Mouse (Mus musculus): ENCODE measurements around the gene Wfdc15b. TPM values are rescaled to one million over a fixed set of nuclear protein-coding genes. Genes with fewer than 3 reads are reported as not detected.

Wfdc15b gene
- polyA plus RNA-seq (2014; fragmentation: Illumina TruSeq; extraction: RNeasy Lipid Tissue Mini Kit (QIAGEN cat#74804); ENCODE audit: low read depth, low replicate concordance) = not detected

GRCm38 (mm10) chr2:164221522-164221921 is at the start of gene Wfdc15b:
TSS of gene Wfdc15b (minus strand) at chr2:164221660.

GRCm38 (mm10) chr2:164256540-164256939 is 35.1 kb upstream of the Wfdc15b start, which contains the start of gene Svs3b:
TSS of gene Svs3b (minus strand) at chr2:164256640.

GRCm38 (mm10) chr2:164238366-164238765 is 16.9 kb upstream of the Wfdc15b start, which contains the start of gene Svs2:
TSS of gene Svs2 (minus strand) at chr2:164238466.

GRCm38 (mm10) chr2:164199626-164200327 is 21.7 kb downstream of the Wfdc15b start, which contains the start of gene Wfdc15a:
TSS of gene Wfdc15a (minus strand) at chr2:164200130.

GRCm38 (mm10) chr2:164190576-164190975 is 30.9 kb downstream of the Wfdc15b start, which contains the start of gene Wfdc12:
TSS of gene Wfdc12 (minus strand) at chr2:164190608.

GRCm38 (mm10) chr2:164182692-164183255 is 38.7 kb downstream of the Wfdc15b start, which contains the start of gene Wfdc5:
TSS of gene Wfdc5 (minus strand) at chr2:164182742.

GRCm38 (mm10) chr2:164170902-164171301 is 50.6 kb downstream of the Wfdc15b start, which contains the start of gene Kcns1:
TSS of gene Kcns1 (minus strand) at chr2:164171113.

Other genes with a start within 250 kb of the Wfdc15b start
- gene Ywhab, start 226.7 kb downstream of the Wfdc15b start, polyA plus RNA-seq (2014; fragmentation: Illumina TruSeq; extraction: RNeasy Lipid Tissue Mini Kit (QIAGEN cat#74804); ENCODE audit: low read depth, low replicate concordance) = 286 TPM
- not detected for gene Pabpc1l, start 196.2 kb downstream of the Wfdc15b start, polyA plus RNA-seq (2014; fragmentation: Illumina TruSeq; extraction: RNeasy Lipid Tissue Mini Kit (QIAGEN cat#74804); ENCODE audit: low read depth, low replicate concordance)
- 103 TPM for gene Stk4, start 151.3 kb downstream of the Wfdc15b start, polyA plus RNA-seq (2014; fragmentation: Illumina TruSeq; extraction: RNeasy Lipid Tissue Mini Kit (QIAGEN cat#74804); ENCODE audit: low read depth, low replicate concordance)
- gene Tomm34, start 150.5 kb downstream of the Wfdc15b start, polyA plus RNA-seq (2014; fragmentation: Illumina TruSeq; extraction: RNeasy Lipid Tissue Mini Kit (QIAGEN cat#74804); ENCODE audit: low read depth, low replicate concordance) = 9.8 TPM
- gene Kcns1, start 50.5 kb downstream of the Wfdc15b start, polyA plus RNA-seq (2014; fragmentation: Illumina TruSeq; extraction: RNeasy Lipid Tissue Mini Kit (QIAGEN cat#74804); ENCODE audit: low read depth, low replicate concordance) = not detected
- gene Wfdc5, start 38.9 kb downstream of the Wfdc15b start, polyA plus RNA-seq (2014; fragmentation: Illumina TruSeq; extraction: RNeasy Lipid Tissue Mini Kit (QIAGEN cat#74804); ENCODE audit: low read depth, low replicate concordance) = not detected
- gene Wfdc12, start 31.1 kb downstream of the Wfdc15b start, polyA plus RNA-seq (2014; fragmentation: Illumina TruSeq; extraction: RNeasy Lipid Tissue Mini Kit (QIAGEN cat#74804); ENCODE audit: low read depth, low replicate concordance) = not detected
- gene Wfdc15a, start 21.5 kb downstream of the Wfdc15b start, polyA plus RNA-seq (2014; fragmentation: Illumina TruSeq; extraction: RNeasy Lipid Tissue Mini Kit (QIAGEN cat#74804); ENCODE audit: low read depth, low replicate concordance) = not detected
- not detected for gene Svs2, start 16.8 kb upstream of the Wfdc15b start, polyA plus RNA-seq (2014; fragmentation: Illumina TruSeq; extraction: RNeasy Lipid Tissue Mini Kit (QIAGEN cat#74804); ENCODE audit: low read depth, low replicate concordance)
- gene Svs3b, start 35.0 kb upstream of the Wfdc15b start, polyA plus RNA-seq (2014; fragmentation: Illumina TruSeq; extraction: RNeasy Lipid Tissue Mini Kit (QIAGEN cat#74804); ENCODE audit: low read depth, low replicate concordance) = not detected
- gene Svs4, start 56.8 kb upstream of the Wfdc15b start, polyA plus RNA-seq (2014; fragmentation: Illumina TruSeq; extraction: RNeasy Lipid Tissue Mini Kit (QIAGEN cat#74804); ENCODE audit: low read depth, low replicate concordance) = not detected
- gene Svs3a, start 67.6 kb upstream of the Wfdc15b start, polyA plus RNA-seq (2014; fragmentation: Illumina TruSeq; extraction: RNeasy Lipid Tissue Mini Kit (QIAGEN cat#74804); ENCODE audit: low read depth, low replicate concordance) = not detected
- not detected for gene Svs6, start 95.1 kb upstream of the Wfdc15b start, polyA plus RNA-seq (2014; fragmentation: Illumina TruSeq; extraction: RNeasy Lipid Tissue Mini Kit (QIAGEN cat#74804); ENCODE audit: low read depth, low replicate concordance)
- gene Svs5, start 111.1 kb upstream of the Wfdc15b start, polyA plus RNA-seq (2014; fragmentation: Illumina TruSeq; extraction: RNeasy Lipid Tissue Mini Kit (QIAGEN cat#74804); ENCODE audit: low read depth, low replicate concordance) = not detected
- gene Slpi, start 167.4 kb upstream of the Wfdc15b start, polyA plus RNA-seq (2014; fragmentation: Illumina TruSeq; extraction: RNeasy Lipid Tissue Mini Kit (QIAGEN cat#74804); ENCODE audit: low read depth, low replicate concordance) = not detected
- not detected for gene Rbpjl, start 181.5 kb upstream of the Wfdc15b start, polyA plus RNA-seq (2014; fragmentation: Illumina TruSeq; extraction: RNeasy Lipid Tissue Mini Kit (QIAGEN cat#74804); ENCODE audit: low read depth, low replicate concordance)
- 0.85 TPM for gene Matn4, start 183.5 kb upstream of the Wfdc15b start, polyA plus RNA-seq (2014; fragmentation: Illumina TruSeq; extraction: RNeasy Lipid Tissue Mini Kit (QIAGEN cat#74804); ENCODE audit: low read depth, low replicate concordance)
- 255 TPM for gene Sdc4, start 222.2 kb upstream of the Wfdc15b start, polyA plus RNA-seq (2014; fragmentation: Illumina TruSeq; extraction: RNeasy Lipid Tissue Mini Kit (QIAGEN cat#74804); ENCODE audit: low read depth, low replicate concordance)
- 10.1 TPM for gene Sys1, start 235.3 kb upstream of the Wfdc15b start, polyA plus RNA-seq (2014; fragmentation: Illumina TruSeq; extraction: RNeasy Lipid Tissue Mini Kit (QIAGEN cat#74804); ENCODE audit: low read depth, low replicate concordance)
- gene Gm20458, start 239.3 kb upstream of the Wfdc15b start, polyA plus RNA-seq (2014; fragmentation: Illumina TruSeq; extraction: RNeasy Lipid Tissue Mini Kit (QIAGEN cat#74804); ENCODE audit: low read depth, low replicate concordance) = not detected

Data from sigmoid colon, adult 10 weeks (tissue).